Mouse (Mus musculus) kidney, adult 2 months (tissue): Measurements from ENCODE around the gene Insig1.

Experiments
- CTCF ChIP-seq: fragments of 200-500 bp; conservative IDR thresholded peaks from 2 replicates; pipeline ENCODE4 v1.5.1; 2011; ENCODE audit warnings: low read depth, mild to moderate bottlenecking, control low read depth, low read length, moderate library complexity, mixed read lengths; ENCODE audit not compliant: insufficient read depth, insufficient read length
- POLR2A ChIP-seq: fragments of 200-500 bp; IDR thresholded peaks from one replicate; pipeline ENCODE4 v1.6.1; 2011; ENCODE audit warnings: low read depth, low read length, control low read depth

GRCm38 (mm10) chr5:28036011-28036410, 35.2 kb upstream of the Insig1 start:
- no peak for TF ChIP-seq CTCF
- TF ChIP-seq POLR2A = no peak
